Mouse (Mus musculus) lung, adult 2 months (tissue): ENCODE measurements at regions not wholly inside any gene's neighbourhood (a gene's known extent, or its start where the extent isn't known, plus 50 kb on each side); places are given as distances from the start of the nearest gene placed in this dataset.

Experiments
- CTCF ChIP-seq: fragments of 200-500 bp; IDR thresholded peaks from 2 replicates; pipeline ENCODE4 v1.5.1; 2011; ENCODE audit warnings: mild to moderate bottlenecking, low read length, control low read depth; ENCODE audit not compliant: insufficient read depth
- POLR2A ChIP-seq: fragments of 200-500 bp; IDR thresholded peaks from 2 replicates; pipeline ENCODE4 v1.6.1; 2011; ENCODE audit warnings: low read depth, mild to moderate bottlenecking, control low read depth, low read length, borderline replicate concordance; ENCODE audit errors: extremely low read depth

GRCm38 (mm10) chr10:96238251-96238650, 101.8 kb downstream of the Gm5426 start:
- TF ChIP-seq POLR2A (no peak), CTCF (no peak)
